Mouse (Mus musculus) heart, embryonic 14.5 days (tissue): ENCODE data around the gene Mrtfb. TPM values are rescaled to one million over a fixed set of nuclear protein-coding genes. Genes with fewer than 3 reads are reported as not detected.

Experiments used
- microRNA counts: library from miRNA; unstranded; fragments of <30 nt; microRNA quantifications from one replicate; lab custom pipeline; 2016
- microRNA-seq: library from miRNA; unstranded; fragments of <30 nt; microRNA quantifications from one replicate; pipeline ENCODE4, GENCODE M21; 2016
- polyA plus RNA-seq: library from polyadenylated mRNA; unstranded; fragments of >200 nt; fragmentation: Nextera tagmentation; extraction: Ambion mirVana; gene quantifications from 2 replicates; pipeline ENCODE4 v1.2.1, GENCODE M21; 2014

Mrtfb gene
- polyA plus RNA-seq, 1 experiment from 2014 or later = 20.9 TPM

MicroRNAs encoded within 50 kb of the gene (microRNA counts, 519-probe panel; counts per million panel counts)
- microRNA mmu-miR-193b (lab: Ali Mortazavi, UCI) = 322 counts per million, percentile 70 among the panel's probes with 10 or more counts

Small RNA genes within 50 kb of the gene (microRNA-seq; reads per million reads assigned to microRNA genes)
- gene Mir193b (38.6 reads per million, percentile 39 among the genes with 10 or more reads in this experiment), gene Mir365-1 (0.84 reads per million)

Other genes with a start within 250 kb of the Mrtfb start
- 10.3 and 11.1 TPM in 2 replicates for gene Ercc4, start 146.8 kb upstream of the Mrtfb start, polyA plus RNA-seq